Mouse (Mus musculus): ENCODE measurements around the gene Eif1ad. TPM values are rescaled to one million over a fixed set of nuclear protein-coding genes. Genes with fewer than 3 reads are reported as not detected.

The Eif1ad gene
- polyA plus RNA-seq, 1 experiment from 2014 or later, result 55.1 TPM

GRCm38 (mm10) chr19:5420579-5420978 is 54.0 kb downstream of the Eif1ad start:
- H3K9me3 ChIP-seq (replicated peaks), result no peaks in the 10 kb centered on the region
- no peak overlapping the region for H3K4me3 ChIP-seq (replicated peaks)
- H3K9ac ChIP-seq, result no peak overlapping the region
- H3K36me3 ChIP-seq, result peaks cover 38% of the 10 kb centered on the region
- WGBS, result 90% methylated on average over 6 of the region's 6 CpGs
- peaks cover 23% of the 10 kb centered on the region for H3K4me1 ChIP-seq
- ATAC-seq (ENCODE audit: insufficient number of reproducible peaks, low FRiP score, low TSS enrichment, low read depth), result no peak
- H3K27ac ChIP-seq (replicated peaks), result no peak overlapping the region
- H3K4me2 ChIP-seq (replicated peaks), result no peak overlapping the region
- H3K27me3 ChIP-seq, result no peaks in the 10 kb centered on the region

Other genes starting within 250 kb of the Eif1ad start
- 17.9 and 19.5 TPM in 2 replicates for gene Klc2, start 248.2 kb upstream of the Eif1ad start, polyA plus RNA-seq (2015; fragmentation: Nextera tagmentation; extraction: Ambion mirVana)
- 25.1 and 30.6 TPM in 2 replicates for gene Pacs1, start 93.6 kb upstream of the Eif1ad start, polyA plus RNA-seq (2015; fragmentation: Nextera tagmentation; extraction: Ambion mirVana)
- gene Sf3b2, start 71.3 kb upstream of the Eif1ad start, polyA plus RNA-seq (2015; fragmentation: Nextera tagmentation; extraction: Ambion mirVana), result 335 and 338 TPM in 2 replicates
- 4.2 and 5.8 TPM in 2 replicates for gene Gal3st3, start 68.4 kb upstream of the Eif1ad start, polyA plus RNA-seq (2015; fragmentation: Nextera tagmentation; extraction: Ambion mirVana)
- gene Catsper1, start 31.0 kb upstream of the Eif1ad start, polyA plus RNA-seq (2015; fragmentation: Nextera tagmentation; extraction: Ambion mirVana), result not detected in 2 replicates
- 67.9 and 76.8 TPM in 2 replicates for gene Cst6, start 17.2 kb upstream of the Eif1ad start, polyA plus RNA-seq (2015; fragmentation: Nextera tagmentation; extraction: Ambion mirVana)
- gene Banf1, start 427 bp downstream of the Eif1ad start, polyA plus RNA-seq (2015; fragmentation: Nextera tagmentation; extraction: Ambion mirVana), result 399 and 402 TPM in 2 replicates
- gene Sart1, start 22.0 kb downstream of the Eif1ad start, polyA plus RNA-seq (2015; fragmentation: Nextera tagmentation; extraction: Ambion mirVana), result 81.5 and 83.5 TPM in 2 replicates
- 0.72 and 1.1 TPM in 2 replicates for gene Tsga10ip, start 35.8 kb downstream of the Eif1ad start, polyA plus RNA-seq (2015; fragmentation: Nextera tagmentation; extraction: Ambion mirVana)
- gene Drap1, start 58.2 kb downstream of the Eif1ad start, polyA plus RNA-seq (2015; fragmentation: Nextera tagmentation; extraction: Ambion mirVana), result 267 and 280 TPM in 2 replicates
- gene AI837181, start 58.4 kb downstream of the Eif1ad start, polyA plus RNA-seq (2015; fragmentation: Nextera tagmentation; extraction: Ambion mirVana), result 67.4 and 72.3 TPM in 2 replicates
- not detected in 2 replicates for gene Fosl1, start 80.8 kb downstream of the Eif1ad start, polyA plus RNA-seq (2015; fragmentation: Nextera tagmentation; extraction: Ambion mirVana)
- 8.0 and 8.9 TPM in 2 replicates for gene Ccdc85b, start 91.2 kb downstream of the Eif1ad start, polyA plus RNA-seq (2015; fragmentation: Nextera tagmentation; extraction: Ambion mirVana)
- gene Fibp, start 93.9 kb downstream of the Eif1ad start, polyA plus RNA-seq (2015; fragmentation: Nextera tagmentation; extraction: Ambion mirVana), result 114 and 125 TPM in 2 replicates
- gene Ctsw, start 101.8 kb downstream of the Eif1ad start, polyA plus RNA-seq (2015; fragmentation: Nextera tagmentation; extraction: Ambion mirVana), result 1.4 and 2.8 TPM in 2 replicates
- gene Efemp2, start 107.2 kb downstream of the Eif1ad start, polyA plus RNA-seq (2015; fragmentation: Nextera tagmentation; extraction: Ambion mirVana), result 219 and 226 TPM in 2 replicates
- 44.1 and 45.2 TPM in 2 replicates for gene Mus81, start 121.7 kb downstream of the Eif1ad start, polyA plus RNA-seq (2015; fragmentation: Nextera tagmentation; extraction: Ambion mirVana)
- 2,278 and 2,311 TPM in 2 replicates for gene Cfl1, start 123.7 kb downstream of the Eif1ad start, polyA plus RNA-seq (2015; fragmentation: Nextera tagmentation; extraction: Ambion mirVana)
- 0.16 TPM in 1 of 2 replicates, not detected in the other for gene 1700020D05Rik, start 137.0 kb downstream of the Eif1ad start, polyA plus RNA-seq (2015; fragmentation: Nextera tagmentation; extraction: Ambion mirVana)
- gene Snx32, start 143.8 kb downstream of the Eif1ad start, polyA plus RNA-seq (2015; fragmentation: Nextera tagmentation; extraction: Ambion mirVana), result 10.7 and 11.7 TPM in 2 replicates
- 22.1 and 23.3 TPM in 2 replicates for gene Ovol1, start 193.9 kb downstream of the Eif1ad start, polyA plus RNA-seq (2015; fragmentation: Nextera tagmentation; extraction: Ambion mirVana)
- gene Ap5b1, start 201.3 kb downstream of the Eif1ad start, polyA plus RNA-seq (2015; fragmentation: Nextera tagmentation; extraction: Ambion mirVana), result 5.2 and 5.7 TPM in 2 replicates
- 122 and 126 TPM in 2 replicates for gene Rnaseh2c, start 235.1 kb downstream of the Eif1ad start, polyA plus RNA-seq (2015; fragmentation: Nextera tagmentation; extraction: Ambion mirVana)
- 49.4 and 52.3 TPM in 2 replicates for gene Kat5, start 243.5 kb downstream of the Eif1ad start, polyA plus RNA-seq (2015; fragmentation: Nextera tagmentation; extraction: Ambion mirVana)